Mouse (Mus musculus) cerebellum, adult 9-10 months (tissue): Measurements from ENCODE around the gene Arhgap27.

Experiments used
- DNase-seq: peaks from one replicate; pipeline ENCODE4 v3.0.0; 2022

Arhgap27 gene

DNA sequence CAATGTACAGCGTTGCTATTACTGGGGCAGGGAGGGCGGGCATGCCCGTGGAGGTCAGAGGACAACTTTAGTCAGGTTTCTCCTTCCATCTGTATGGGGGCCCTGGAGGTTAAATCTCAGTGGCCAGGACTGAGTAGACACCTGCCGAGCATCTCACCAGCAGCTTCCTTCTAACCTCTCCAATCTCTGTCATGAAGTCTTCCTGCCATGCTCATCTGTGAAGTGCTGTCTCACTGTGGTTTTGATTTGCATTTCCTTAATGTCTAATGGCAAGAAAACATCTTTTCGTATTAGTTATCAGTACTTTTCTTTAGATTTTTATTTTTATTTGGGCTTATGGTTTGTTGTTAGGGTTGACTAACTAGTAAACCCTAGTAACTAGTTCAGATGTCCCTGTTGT is 17.0 kb upstream of the Arhgap27 start:
- DNase-seq = no peak

DNA sequence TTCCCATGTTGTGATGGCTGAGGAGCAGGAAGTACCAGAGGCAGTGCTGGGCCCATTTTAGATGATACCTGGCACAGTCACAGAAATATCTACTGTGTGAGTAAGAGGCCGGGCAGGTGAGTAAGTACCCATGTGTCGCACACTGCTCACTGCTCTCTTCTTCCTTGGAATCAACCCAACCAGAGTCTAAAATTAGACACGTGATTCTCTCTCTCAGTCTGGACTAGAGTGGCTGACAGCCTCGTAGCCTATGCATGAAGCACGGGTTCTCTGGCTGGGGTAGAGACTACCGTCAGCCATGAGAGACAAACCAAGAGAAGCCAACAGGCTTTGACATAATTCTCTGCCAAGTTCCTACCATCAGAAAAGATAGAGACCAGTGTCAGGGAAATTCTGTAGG is 14.8 kb upstream of the Arhgap27 start:
- no peak for DNase-seq

DNA sequence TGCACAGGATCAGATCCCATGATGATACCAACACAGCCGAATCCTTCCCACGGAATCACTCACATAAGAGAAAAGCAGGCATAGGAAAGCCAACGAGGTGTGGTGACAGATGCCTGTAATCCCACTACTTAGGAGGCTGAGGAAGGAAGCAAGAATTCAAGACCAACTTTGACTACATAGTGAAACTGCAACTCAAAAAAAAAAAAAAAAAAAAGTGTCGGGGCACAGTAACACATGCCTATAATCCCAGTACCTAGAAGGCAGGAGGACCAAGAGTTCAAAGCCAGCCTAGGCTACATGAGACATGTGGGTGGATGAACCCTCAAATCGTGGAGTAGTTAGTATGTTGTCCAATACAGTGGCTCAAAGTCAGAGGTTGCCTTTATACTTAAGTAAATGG is 12.3 kb upstream of the Arhgap27 start:
- DNase-seq = no peak

DNA sequence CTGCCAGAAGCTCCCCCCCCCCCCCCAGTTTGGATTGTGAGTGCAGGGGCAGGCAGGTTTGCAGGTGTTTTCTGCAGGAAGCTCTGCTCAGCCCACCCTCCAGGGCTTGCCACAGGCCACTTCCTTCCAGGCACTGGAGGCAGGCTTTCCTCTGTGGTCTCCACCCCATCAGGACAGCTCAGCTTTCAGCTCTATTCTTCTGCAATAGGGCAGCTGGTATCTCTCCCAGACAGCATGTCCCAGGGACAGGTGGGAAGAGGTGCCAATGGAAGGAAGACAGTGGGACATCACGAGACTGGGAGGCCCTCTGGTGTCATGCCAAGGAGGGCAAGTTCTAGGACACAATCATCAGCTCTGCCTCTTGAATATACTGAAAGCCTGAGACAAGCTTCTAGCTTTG is 11.8 kb upstream of the Arhgap27 start:
- DNase-seq = no peak

DNA sequence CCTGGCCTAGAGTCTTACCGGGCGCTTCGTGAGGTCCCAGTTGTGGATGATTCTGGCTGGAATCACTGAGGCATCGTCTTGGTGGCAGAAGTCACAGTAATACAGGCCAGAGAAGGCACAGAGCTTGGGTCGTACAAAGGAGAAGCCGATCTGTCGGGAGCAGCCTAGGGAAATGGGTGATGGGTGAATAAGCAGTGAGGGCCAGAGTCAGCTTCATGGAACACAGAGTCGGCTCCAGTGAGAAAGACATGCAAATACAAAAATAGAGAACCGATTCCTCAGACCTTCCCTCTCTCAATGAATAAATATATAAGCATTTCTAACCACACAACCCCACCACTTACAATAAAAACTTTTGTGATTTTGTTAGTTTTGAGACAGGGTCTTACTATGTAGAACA is 10.4 kb upstream of the Arhgap27 start:
- no peak for DNase-seq

DNA sequence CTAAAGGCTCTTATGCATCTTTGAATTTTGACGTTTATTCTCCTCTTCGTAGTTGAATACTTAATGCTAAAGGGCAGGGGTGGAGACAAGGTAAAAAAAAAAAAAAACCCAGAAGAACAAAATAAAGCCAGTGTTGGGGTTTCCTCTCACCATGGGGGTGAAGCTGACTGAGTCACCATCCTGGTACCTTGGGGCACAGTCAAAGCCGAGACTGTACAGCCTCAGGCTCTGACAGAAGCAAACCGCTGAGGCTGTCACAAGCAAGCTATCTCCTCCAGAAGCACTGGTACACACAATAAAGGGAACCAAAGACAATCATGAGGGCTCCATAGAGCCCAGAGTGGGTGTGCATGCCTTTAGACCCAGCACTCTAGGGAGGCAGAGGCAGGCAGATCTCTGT is 9.1 kb upstream of the Arhgap27 start:
- DNase-seq = no peak

DNA sequence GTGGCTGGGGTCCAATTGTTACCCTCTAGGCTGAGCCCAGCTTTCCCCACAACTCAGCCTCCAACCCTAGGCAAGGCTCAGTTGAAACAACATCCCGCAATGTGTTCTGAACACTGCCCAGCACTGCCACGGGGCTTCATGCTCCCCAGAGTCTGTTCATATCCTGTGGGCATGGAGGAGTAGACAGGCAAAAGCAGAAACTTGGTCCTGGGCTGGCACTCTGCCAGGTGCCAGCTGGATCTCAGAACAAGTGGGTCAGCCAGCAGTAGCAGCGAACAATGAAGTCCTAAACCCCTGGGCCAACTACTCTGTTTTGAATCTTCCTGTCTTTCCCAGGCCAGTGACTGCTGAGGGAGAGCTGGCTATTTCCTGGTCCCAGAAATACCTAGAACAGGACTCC is 8.6 kb upstream of the Arhgap27 start:
- no peak for DNase-seq

DNA sequence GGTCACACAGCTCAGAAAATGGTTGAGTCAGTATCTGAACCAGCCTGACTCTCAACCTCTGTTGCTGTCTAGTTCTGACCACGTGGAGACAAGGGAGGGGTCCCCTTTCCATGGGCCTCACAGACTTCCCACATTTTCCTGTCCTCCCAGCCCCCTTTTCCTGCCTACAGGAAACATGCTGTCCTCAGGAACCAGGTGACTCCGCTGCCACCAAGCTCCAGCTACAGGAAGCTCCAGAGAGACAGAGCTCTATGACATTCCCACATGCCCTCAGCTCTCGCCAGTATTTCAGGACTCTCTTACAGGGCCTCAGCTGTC is 7.7 kb upstream of the Arhgap27 start:
- DNase-seq = no peak

DNA sequence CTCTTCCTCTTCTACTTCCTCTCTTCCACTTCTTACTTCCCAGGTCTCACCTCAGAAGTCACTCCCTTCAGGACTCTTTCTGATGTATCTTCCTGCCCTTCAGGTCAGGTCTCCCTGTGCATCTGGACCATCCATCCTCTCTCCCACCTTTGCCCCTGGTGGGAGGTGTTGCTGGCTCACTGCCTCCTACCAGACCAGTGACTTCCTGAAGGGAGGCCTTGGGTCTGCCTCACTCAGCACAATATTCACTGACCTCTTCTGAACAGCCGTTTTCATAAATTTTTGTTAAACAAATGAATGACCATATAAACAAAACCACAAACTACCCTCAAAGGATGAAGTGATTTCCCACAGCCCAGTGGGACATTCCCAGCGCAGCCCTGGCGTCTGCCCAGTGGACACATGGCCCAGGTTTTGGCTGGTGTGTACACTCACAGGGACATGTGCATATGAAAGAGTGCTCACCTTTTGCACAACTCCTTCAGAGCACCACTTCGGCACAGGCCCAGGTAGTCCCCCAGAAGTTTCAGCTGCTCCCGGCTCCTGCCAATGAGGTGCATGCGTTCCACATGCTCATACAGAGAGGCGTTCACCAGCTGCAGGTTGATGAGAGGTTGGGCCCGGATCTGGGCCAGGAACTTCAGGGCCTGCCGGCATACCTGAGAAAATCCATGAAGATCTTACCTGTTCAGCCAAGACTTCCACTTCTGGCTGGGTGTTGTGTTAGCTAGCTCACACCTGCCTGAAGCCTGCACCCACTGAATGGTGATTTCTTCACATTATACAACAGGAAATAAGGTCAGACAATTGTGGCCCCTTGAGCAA is 7.1 kb upstream of the Arhgap27 start:
- no peak for DNase-seq

DNA sequence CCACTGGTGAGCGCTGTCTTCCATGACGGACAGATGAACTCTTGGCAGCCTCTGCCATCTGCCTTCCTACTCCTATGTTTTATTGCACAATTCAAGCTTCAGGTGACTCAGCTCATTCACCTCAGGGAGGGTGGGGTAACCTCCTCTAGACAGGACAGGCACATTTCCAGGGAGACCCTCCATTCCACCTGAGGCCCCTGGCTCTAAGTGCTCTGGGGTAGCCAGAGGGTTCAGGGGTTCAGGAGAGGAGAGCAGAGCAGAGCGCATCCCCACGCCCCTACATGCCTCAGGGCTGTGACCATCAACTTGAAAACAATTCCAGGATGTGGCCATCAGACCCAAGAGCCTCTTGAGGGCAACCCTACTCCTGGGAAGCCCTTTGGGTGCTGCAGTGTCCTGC is 2.0 kb upstream of the Arhgap27 start:
- no peak for DNase-seq

DNA sequence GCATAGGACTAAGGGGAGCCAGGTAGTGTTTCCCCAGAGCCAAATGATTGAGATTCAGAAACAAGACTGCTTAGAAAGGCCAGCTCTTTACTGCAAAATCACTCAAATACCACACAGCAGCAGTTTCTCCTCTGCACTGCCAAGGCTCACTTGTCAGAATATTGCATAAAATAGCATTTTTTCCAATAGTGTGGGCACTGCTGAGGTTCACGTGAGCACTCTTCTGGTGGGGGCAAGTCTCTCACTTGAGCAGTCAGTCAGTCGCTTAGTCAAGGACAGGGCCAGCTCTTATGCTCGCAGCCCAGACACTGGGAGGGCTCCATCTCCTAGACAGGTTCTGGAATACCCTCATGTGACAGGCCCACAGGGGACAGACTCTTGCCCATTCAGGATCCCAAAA is 1.5 kb upstream of the Arhgap27 start:
- DNase-seq = no peak

DNA sequence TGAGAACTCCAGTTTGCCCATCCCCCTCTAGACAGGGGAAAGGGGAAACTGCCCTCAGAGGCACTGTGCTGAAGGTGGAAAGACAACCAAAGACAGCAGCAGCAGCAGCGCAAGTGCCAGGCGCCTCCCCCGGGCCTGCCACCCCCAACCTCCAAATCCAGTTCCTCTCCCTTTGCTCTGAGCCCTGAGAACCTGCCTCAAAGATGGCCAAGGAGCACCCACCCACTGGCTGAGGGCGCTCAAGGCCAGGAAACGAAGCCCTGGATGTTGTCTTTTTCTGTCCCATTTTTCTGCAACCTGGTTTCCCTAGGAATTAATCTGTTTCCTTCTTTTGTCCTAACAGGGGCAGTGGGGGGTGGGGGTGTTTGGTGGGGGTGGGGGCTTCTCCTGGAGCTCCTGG is 843 bp upstream of the Arhgap27 start:
- no peak for DNase-seq

DNA sequence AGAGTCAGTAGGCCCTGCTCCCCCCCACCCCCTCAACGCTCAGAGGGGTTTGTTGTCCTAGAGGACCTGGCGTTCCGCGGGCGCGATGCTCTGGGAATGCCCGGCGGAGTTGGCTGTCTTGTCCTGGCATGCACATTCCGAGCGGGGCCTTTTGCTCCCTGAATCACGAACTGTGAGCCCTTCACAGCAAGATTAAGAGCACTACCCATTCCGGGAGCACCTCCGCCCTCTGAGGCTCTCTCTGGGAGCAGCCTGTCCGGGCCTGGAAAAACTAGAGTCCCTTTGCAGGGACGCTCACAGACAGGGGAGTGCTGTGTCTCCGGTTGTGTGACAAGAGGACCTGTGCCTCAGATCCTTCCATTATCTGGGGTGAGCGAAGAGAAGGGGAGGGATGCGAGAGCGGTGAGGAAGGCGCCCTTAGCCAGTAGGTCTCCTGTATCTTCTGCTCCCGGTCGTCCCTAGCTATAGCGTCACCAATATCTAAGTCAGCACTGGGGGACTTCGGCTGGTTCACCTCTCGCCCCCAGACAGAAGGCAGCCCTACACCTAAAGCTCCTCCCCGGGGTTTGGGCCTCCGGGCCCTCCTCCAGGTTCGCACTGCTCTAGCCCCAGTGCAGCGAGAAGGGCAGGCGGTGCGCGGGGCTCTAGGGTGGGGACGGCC is 841 bp downstream of the Arhgap27 start:
- DNase-seq = no peak

DNA sequence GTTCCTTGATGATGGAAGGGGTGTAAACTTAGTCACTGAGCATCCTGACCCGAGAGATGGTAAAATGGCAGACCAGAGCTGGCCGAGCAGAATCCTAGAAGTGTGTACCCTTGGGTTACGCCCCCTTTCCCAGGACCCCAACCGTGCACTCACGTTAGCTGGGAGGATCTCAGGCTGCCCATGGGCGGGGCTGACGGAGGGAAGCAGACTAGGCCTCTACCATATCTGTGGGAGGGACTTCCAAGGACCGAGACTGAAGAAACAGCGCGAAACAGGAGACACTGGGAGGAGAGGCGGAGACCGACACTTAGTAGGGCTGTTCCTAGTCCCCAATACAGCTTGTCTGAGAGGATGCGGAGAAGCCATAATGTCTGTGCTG is 1.4 kb downstream of the Arhgap27 start:
- DNase-seq = no peak

DNA sequence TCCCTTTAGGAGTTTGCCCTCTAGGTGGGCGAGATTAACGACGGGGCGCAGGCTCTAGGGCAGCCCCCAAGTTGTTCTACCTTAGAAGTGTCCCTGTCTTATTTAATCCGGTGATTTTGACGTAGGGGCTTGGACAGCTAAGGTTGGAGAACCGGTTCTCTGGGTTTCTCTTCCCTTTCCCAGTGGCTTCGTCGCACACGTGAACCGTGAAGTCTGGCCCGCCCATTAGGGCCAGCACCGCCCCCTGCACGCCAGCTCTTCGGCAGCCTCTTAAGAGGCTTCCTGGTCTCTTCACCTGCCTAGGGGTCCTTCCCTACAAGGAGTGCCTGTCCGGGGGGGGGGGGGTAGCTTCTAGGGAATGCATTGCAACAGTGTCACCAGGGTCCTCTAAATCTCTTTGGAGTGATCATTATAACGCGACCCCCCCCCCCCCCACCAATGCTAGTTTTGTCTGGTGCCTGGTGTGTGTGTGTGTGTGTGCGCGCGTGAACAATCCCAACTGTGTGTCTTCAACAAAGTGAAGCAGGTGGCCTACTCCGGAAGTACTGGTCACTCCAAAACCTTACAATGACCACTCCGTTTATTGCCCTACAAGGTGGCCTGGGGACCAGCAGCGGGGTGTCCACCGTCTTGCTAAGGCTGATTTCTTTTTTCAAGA is 2.0 kb downstream of the Arhgap27 start:
- no peak for DNase-seq

DNA sequence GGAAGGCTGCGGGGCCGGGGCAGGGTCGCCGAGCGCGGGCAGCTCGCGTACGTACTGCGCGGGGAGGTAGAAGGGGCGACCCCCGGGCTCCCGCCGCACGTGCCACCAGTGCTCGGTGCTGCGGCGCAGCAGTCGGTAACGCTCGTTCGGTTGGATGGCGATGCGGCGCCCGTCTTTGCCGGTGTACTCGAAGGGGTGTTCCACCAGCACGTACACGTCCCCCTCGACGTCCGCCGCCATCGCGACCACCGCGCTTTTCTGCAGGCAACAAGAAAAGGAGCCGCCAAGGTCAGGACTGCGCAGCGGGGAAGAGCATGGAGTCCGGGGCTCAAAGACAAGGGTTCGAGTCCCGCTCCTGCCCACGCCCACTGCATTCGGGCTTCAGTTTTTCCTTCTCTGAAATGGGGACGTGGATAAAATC is 2.8 kb downstream of the Arhgap27 start:
- DNase-seq = no peak

DNA sequence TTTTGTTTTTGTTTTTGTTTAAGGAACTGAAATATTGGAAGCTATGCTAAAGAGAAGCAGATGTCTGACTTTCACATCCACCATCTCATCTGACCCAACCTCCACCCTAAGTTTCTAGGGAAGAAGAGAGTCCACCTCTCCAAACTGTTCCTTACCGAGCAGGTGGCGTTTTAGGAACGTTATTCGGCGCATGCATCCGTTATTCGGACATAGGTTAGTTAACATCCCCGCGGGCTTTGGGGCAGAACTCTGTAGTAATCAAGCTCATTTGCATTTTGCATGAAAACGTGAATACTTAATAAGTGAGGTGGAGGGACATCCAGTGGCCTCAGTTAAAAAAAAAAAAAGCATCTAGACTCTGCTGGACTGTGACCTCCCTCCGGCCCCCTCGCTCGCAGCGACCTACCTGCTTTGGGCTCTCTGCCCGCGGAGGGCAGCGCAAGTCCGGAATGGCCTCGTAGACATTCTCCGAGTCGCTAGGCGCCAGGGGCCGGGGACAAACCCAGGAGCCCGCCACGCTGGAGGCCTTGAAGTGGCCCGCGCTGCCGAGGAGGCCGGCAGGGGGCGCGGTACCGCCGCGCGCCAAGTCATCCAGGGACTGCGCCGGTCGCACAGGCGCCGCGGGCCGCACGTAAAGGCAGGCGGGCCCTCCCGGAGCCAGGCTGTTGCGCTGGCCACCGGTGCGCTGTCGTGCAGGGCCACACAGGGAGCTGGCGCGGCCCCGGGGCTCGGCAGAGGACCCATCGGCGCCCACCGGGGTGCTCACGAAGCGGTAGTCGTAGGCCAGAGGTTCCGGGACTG is 3.5 kb downstream of the Arhgap27 start:
- peak; percentile 84 for DNase-seq

DNA sequence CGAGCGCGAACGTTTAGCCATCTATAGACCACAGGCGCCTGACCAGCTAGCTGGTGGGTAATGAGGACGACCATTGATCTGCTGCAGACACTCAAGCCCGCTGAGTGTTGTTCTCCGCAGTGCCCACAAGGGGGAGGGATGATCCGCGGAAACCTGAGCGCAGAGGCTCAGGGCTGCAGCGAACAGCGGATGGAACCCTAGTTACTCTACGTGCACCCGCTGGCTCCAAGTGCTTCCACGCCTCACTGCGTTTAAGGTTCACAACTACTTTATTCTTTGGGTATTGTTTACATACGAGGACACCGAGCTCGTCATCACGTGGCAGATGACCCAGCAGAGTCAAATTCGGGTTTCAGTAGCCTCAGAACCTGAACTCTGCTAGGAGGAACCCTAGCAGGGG is 4.4 kb downstream of the Arhgap27 start:
- DNase-seq = peak; percentile 75

DNA sequence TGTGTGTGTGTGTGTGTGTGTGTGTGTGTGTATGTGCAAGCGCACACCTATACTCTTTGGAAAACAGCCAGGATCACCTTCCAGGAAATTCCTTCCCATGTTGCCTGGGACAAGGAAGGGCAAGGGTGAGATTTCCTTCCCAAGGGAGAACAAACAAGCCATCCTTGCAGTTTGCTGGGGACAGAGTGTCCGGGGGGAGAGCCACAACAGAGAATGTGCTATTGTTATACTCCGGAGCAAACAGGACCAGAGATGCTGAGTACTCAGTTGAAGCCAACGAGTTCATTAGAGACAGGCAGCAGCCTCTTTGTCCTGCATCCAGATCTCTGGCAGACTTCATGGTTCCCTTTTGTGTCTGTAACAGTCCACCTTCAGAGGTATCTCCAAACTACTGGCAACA is 5.2 kb downstream of the Arhgap27 start:
- DNase-seq = no peak

DNA sequence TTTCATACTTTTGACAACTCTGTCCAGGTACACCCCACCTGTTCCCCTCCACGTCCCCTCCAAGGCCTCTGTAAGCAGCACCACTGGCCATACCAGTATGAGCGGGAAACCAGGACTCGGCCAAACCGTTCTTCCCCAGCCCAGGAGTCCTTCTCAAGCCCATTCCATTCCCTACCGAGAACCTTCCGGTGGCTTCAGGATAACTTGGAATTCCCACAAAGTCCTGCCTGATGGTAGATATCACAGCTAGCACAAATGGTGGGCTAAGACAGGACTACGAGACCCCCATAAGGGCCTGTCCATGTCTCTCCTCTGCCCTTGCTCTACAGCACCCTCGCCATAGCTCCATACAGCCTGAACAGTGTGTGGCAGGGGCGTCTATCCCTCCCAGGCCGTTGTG is 5.8 kb downstream of the Arhgap27 start:
- no peak for DNase-seq

DNA sequence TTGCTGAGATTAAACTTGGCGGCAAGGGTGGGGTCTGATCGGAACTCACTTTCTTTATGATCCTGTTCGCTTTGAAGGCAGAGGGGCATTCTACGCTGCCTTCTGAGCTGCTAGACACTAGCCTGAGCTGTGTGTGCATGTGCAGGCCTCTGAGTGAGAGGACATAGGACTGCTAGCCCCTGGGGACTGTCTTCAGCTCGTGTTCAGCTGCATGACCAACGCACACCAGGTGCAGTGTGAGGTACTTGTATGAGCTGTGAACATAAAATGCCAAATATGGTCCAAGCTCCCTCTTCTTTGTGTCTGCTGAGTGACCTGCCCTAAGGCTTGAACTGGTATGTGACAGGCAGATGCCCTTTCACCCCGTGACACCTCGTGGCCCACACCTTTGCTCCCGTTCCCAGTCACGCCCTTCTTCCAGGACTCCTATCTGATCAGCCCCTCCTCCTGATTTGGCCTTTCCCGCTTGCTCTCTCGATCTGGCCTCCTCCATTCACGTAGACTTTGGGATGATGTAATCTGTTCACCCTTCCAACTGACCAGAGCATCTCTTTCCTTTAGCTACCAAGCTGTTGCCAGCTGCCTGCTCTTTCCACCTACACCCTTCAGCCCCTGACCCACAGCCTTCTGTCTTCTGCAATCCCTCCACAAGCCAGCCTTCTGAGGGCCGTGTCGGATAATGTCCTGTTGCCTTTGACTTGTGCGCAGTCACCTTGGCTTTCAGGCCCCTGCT is 6.4 kb downstream of the Arhgap27 start:
- DNase-seq = no peak

DNA sequence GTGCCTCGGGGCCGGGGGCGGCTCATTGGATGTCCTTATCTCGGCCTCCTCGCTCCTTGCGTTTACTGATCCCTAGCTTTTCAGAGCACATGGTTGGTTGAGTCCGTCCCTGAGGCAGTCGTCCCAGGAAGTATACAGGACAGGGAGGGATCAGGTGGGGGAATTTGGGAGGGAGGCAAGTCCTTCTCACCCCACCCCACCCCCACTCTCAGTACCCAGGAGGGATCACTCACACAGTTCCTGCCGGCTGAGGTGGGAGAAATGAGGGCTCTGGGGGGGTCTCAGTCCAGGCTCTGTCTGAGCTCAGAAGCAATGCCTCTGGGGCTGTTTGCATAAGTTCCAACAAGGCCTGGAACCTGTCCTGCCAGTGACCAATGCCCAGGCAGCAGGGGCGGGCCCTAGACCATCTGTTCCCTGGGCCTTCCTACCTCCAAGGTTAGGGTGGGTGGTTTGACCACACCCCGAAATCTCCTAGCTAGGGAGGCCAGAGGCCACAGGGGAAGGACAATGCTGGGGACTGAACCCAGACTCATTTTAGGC is 7.4 kb downstream of the Arhgap27 start:
- DNase-seq = no peak

DNA sequence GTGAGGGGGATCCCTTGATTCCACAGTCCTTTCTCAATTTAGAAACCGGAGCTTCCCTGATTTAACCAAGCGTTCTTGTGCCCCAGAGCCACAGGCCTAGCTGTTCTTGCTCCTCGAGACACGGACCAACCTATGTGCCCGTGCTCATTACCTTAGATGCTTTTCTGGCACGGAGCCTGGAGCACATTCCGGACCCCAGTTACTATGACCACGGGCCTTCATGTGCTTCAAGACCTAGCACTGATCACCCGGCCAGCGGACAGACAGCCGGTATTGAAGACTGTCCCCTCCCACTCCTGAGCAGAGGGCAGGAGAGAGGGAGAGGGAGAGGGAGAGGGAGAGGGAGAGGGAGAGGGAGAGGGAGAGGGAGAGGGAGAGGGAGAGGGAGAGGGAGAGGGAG is 8.2 kb downstream of the Arhgap27 start:
- DNase-seq = no peak
